Mouse (Mus musculus) midbrain, postnatal 0 days (tissue): ENCODE results near the gene Hsd3b5. TPM values are rescaled to one million over a fixed set of nuclear protein-coding genes. Genes with fewer than 3 reads are reported as not detected.
"Not testable (repeated sequence)": the region's sequence is repeated elsewhere in the genome, so short reads cannot be mapped to it uniquely, and the experiment has no call there.

Experiments
- ATAC-seq: fragments of 200-750 bp; cut with Nextera tagmentation; 2 replicates; pipeline ENCODE4 v1.8.0; 2017; ENCODE audit warnings: moderate number of reproducible peaks, mild to moderate bottlenecking, moderate TSS enrichment, moderate library complexity; ENCODE audit not compliant: low FRiP score
- DNase-seq: peaks from one replicate; pipeline ENCODE4 v3.0.0-alpha.2; 2015; ENCODE audit warnings: low spot score
- H3K27ac ChIP-seq: fragments of 300-500 bp; sonication (generic); 2 replicates; pipeline ENCODE4 v1.5.1; 2014; ENCODE audit warnings: low read depth, mild to moderate bottlenecking, low read length, mixed read lengths
- H3K27me3 ChIP-seq: fragments of 300-500 bp; sonication (generic); 2 replicates; pipeline ENCODE4 v1.6.1; 2014; ENCODE audit warnings: low read length, control low read depth, mixed read lengths; ENCODE audit not compliant: insufficient read depth
- H3K36me3 ChIP-seq: fragments of 300-500 bp; sonication (generic); 2 replicates; pipeline ENCODE4 v1.6.1; 2014; ENCODE audit warnings: low read length, control low read depth, mixed read lengths; ENCODE audit not compliant: insufficient read depth
- H3K4me1 ChIP-seq: fragments of 300-500 bp; sonication (generic); 2 replicates; pipeline ENCODE4 v1.6.1; 2014; ENCODE audit warnings: mild to moderate bottlenecking, control low read depth, antibody characterized with exemption, low read length, mixed read lengths; ENCODE audit not compliant: insufficient read depth
- H3K4me2 ChIP-seq: fragments of 300-500 bp; sonication (generic); 2 replicates; pipeline ENCODE4 v1.6.1; 2014; ENCODE audit warnings: low read depth, mild to moderate bottlenecking, low read length, mixed read lengths; ENCODE audit not compliant: poor library complexity, severe bottlenecking
- H3K4me3 ChIP-seq: fragments of 300-500 bp; sonication (generic); 2 replicates; pipeline ENCODE4 v1.5.1; 2014; ENCODE audit warnings: low read depth, mild to moderate bottlenecking, low read length, moderate library complexity
- H3K9ac ChIP-seq: fragments of 300-500 bp; sonication (generic); replicated peaks from 2 replicates; pipeline ENCODE4 v1.6.1; 2014; ENCODE audit warnings: mild to moderate bottlenecking, low read length, moderate library complexity, mixed read lengths; ENCODE audit not compliant: poor library complexity, severe bottlenecking
- H3K9me3 ChIP-seq: fragments of 300-500 bp; sonication (generic); 2 replicates; pipeline ENCODE4 v1.6.1; 2016; ENCODE audit warnings: low read length, control low read depth
- CTCF ChIP-seq: IDR thresholded peaks from 2 replicates; pipeline ENCODE4 v1.5.1; 2016; ENCODE audit warnings: antibody characterized with exemption, mild to moderate bottlenecking
- WGBS: fragments of 180-500 bp; shearing (Covaris S2); extraction: QIAGEN DNeasy Blood & Tissue Kit; methylation state at CpG from one replicate; pipeline ENCODE4 v1.1.7; 2014; 5-methylcytosine and 5-hydroxymethylcytosine counted together
- polyA plus RNA-seq: library from polyadenylated mRNA; unstranded; fragments of >200 nt; fragmentation: Nextera tagmentation; extraction: Ambion mirVana; gene quantifications from 2 replicates; pipeline ENCODE4 v1.2.1, GENCODE M21; 2015
- total RNA-seq: library from RNA; depleted of rRNA; stranded (reverse); fragments of >200 nt; gene quantifications from 2 replicates; pipeline ENCODE4 v1.2.3, GENCODE M21; 2014; rRNA removed

Gene Hsd3b5
- total and polyA plus RNA-seq, 2 experiments from 2014 or later, result not detected

DNA sequence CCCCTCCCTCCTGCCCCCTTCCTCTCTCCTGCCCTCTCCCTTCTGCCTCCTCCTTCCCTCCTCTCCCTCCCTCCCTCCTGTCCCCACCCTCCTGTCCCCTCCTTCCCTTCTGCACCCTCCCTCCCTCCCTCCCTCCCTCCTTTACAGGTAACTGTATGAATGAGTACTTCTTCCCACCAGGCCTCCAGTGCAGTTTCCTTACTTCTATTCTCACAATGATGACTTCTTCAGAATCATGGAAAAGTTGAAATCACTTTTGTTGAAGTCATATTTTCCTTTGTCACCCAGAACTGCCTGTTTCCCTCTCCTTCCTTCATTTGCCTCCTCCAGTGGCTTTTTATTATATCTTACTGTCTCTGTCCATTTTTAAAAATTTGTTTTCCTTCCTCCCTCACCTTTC is 16.1 kb downstream of the Hsd3b5 start:
- no peaks in the 10 kb centered on the region for H3K9me3 ChIP-seq
- no peak overlapping the region for H3K4me3 ChIP-seq
- ATAC-seq (no peak), DNase-seq (no peak)
- no peaks in the 10 kb centered on the region for H3K27me3 ChIP-seq
- no peak overlapping the region for H3K9ac ChIP-seq
- no peak overlapping the region for H3K27ac ChIP-seq
- TF ChIP-seq CTCF, result no peak
- H3K4me2 ChIP-seq, result no peak overlapping the region
- no peaks in the 10 kb centered on the region for H3K4me1 ChIP-seq
- no peaks in the 10 kb centered on the region for H3K36me3 ChIP-seq

DNA sequence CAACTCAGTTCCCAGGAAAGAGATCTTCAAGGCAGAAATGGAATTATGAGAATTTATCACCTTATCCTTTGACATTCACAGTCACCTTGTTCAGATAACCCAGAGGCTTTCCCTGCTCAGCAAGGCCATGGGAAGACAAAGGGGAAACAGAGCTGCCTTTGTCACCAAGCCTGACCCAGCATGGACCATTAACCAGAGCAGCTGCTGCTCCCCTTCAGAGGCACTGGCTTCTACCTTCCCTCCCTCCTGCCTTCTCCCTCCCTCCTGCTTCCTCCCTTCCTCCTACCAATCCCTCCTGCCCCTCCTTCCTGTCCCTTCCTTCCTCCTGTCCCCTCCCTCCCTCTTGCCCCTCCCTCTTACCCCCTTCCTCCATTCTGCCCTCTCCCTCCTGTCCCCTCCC is 16.5 kb downstream of the Hsd3b5 start:
- not testable (repeated sequence) for H3K27ac ChIP-seq, H3K27me3 ChIP-seq, H3K9ac ChIP-seq, H3K36me3 ChIP-seq, H3K9me3 ChIP-seq, H3K4me2 ChIP-seq, DNase-seq, H3K4me3 ChIP-seq, H3K4me1 ChIP-seq, ATAC-seq

DNA sequence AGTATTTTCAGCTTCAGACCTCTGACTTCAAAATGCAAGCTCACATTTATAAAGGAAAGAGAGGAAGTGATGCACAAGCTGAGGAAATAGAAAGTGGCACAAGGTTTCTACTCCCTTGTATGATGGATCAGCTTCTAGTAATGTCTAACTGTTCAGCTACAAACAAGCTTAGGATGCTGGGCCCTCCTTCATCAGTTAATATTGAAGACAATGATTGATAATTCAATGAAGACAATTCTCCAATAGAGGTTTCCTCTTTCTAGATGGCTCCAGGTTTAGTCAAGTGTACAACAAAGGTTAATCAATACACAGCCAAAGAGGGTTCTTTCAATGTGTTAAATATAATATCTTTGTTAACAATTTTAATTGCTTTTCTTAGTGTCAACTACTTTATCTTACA is 41.3 kb downstream of the Hsd3b5 start, which contains the start of gene Gm10681:
Gene Gm10681 (minus strand): TSS at position 101 of the 400 bp plus-strand sequence.
- no peaks in the 10 kb centered on the region for H3K9me3 ChIP-seq
- ATAC-seq, result no peak

DNA sequence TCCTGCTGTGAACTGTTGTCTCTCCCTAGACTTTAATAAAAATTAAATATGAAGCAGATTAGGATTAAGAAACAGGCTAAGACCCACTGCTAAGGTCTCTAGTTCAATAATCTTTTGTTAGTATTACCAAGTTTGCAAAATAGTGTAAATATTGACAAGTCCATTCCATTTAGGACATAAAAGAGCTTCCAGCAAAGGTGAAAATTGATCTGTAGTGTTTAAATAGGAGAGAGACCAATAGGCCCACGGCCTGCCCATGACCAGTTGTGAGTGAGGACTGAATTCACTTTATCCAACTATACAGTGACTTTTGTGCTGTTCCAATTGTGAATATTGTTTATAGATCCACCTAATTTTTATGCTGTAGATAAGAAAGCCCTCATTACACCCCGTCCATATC is 42.3 kb downstream of the Hsd3b5 start:
- no peaks in the 10 kb centered on the region for H3K36me3 ChIP-seq
- no peaks in the 10 kb centered on the region for H3K4me1 ChIP-seq
- TF ChIP-seq CTCF, result no peak
- DNase-seq (no peak), ATAC-seq (no peak)
- no peak overlapping the region for H3K9ac ChIP-seq
- H3K27ac ChIP-seq, result no peak overlapping the region
- no peaks in the 10 kb centered on the region for H3K9me3 ChIP-seq
- WGBS, result 89% methylated on average over 2 of the region's 2 CpGs
- H3K4me2 ChIP-seq, result no peak overlapping the region
- H3K4me3 ChIP-seq, result no peak overlapping the region
- H3K27me3 ChIP-seq, result no peaks in the 10 kb centered on the region

More for the DNA sequence above, 41.3 kb downstream of the Hsd3b5 start, which contains the start of gene Gm10681:
- no peaks in the 10 kb centered on the region for H3K4me1 ChIP-seq
- TF ChIP-seq CTCF, result no peak
- H3K4me2 ChIP-seq, result no peak within 1 kb of the TSS
- H3K4me3 ChIP-seq, result no peak within 1 kb of the TSS
- DNase-seq, result no peak
- no peaks in the 10 kb centered on the region for H3K27me3 ChIP-seq
- no peaks in the 10 kb centered on the region for H3K36me3 ChIP-seq
- no peak within 1 kb of the TSS for H3K27ac ChIP-seq
- H3K9ac ChIP-seq, result no peak within 1 kb of the TSS

DNA sequence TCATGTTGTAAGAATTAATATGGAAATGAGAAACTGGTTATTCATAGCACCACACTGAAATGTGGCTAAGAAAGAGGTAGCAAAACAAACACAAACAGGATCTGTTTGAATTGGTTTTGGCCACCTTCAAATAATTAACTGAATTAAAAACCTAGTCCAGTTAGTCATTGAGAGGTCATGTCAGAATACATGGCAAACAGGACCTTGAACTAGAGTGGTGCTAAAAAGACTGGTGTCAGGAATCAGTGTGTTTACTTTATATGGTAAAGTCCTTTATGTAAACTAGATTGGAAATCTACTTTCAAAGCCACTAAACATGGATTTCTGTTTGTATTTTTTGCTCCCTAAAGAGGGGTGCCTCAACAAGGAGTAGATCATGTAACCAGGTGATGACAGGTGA is 47.4 kb downstream of the Hsd3b5 start:
- H3K9ac ChIP-seq, H3K27ac ChIP-seq, H3K4me1 ChIP-seq, ATAC-seq, H3K4me3 ChIP-seq, DNase-seq, H3K27me3 ChIP-seq, H3K9me3 ChIP-seq, H3K4me2 ChIP-seq, H3K36me3 ChIP-seq: not testable (repeated sequence)

DNA sequence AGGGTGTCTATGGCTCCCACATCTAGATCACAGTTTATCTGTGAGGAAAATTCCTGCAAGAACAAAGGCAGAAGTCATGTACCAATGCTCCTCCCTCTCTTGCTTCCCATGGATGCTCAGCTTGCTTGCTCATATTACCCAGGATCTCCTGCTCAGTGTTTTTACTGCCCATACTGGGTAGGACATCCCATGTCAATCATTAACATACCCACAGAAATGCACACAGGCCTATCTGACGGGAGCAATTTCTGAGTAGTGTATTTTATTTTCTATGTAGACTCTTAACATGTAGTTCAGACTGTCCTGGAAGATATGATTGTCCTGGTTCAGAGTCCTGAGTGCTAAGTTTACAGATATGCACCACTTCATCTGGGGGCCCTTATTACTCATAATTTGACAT is 47.9 kb downstream of the Hsd3b5 start:
- H3K4me3 ChIP-seq, H3K9ac ChIP-seq, DNase-seq, H3K27me3 ChIP-seq, H3K9me3 ChIP-seq, H3K4me1 ChIP-seq, H3K36me3 ChIP-seq, H3K27ac ChIP-seq, ATAC-seq, H3K4me2 ChIP-seq: not testable (repeated sequence)
- WGBS, result no CpG with 5 or more reads among the region's 1 CpGs

DNA sequence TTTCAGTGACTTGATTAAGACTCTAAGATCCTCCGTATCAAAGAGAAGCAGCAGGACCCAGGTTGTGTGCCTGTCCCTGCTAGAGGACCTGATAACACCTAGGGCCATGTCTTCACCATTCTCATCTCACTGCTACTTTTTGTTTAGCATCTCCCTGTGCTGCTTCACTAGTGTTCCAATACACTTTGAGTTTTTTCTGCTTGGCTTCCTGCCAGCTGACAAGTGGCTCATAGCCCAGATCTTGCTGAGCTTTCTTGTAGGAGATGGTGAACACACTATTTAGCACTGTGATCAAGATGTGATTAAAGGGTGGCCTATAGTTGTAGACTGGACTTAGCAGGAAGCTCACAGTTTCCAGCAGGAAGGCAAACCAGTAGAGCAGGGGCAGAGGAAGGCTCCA is 49.0 kb downstream of the Hsd3b5 start:
- H3K4me2 ChIP-seq, H3K27ac ChIP-seq, H3K4me3 ChIP-seq, H3K36me3 ChIP-seq, H3K9ac ChIP-seq, H3K4me1 ChIP-seq, ATAC-seq, H3K9me3 ChIP-seq, H3K27me3 ChIP-seq: not testable (repeated sequence)
- peak; percentile 69 for DNase-seq
- 80% methylated on average over 1 of the region's 1 CpGs for WGBS

Other genes with a start within 250 kb of the Hsd3b5 start
- gene Zfp697, start 247.8 kb downstream of the Hsd3b5 start, total RNA-seq, result 39.5 and 45.9 TPM in 2 replicates
- gene Zfp697, start 247.8 kb downstream of the Hsd3b5 start, polyA plus RNA-seq, result 18.1 and 18.7 TPM in 2 replicates
- not detected in 2 replicates for gene Gm4450, start 173.1 kb downstream of the Hsd3b5 start, total RNA-seq
- not detected in 2 replicates for gene Gm4450, start 173.1 kb downstream of the Hsd3b5 start, polyA plus RNA-seq
- gene Hsd3b4, start 119.7 kb downstream of the Hsd3b5 start, total RNA-seq, result not detected in 2 replicates
- not detected in 2 replicates for gene Hsd3b4, start 119.7 kb downstream of the Hsd3b5 start, polyA plus RNA-seq
- not detected in 2 replicates for gene Gm10681, start 41.4 kb downstream of the Hsd3b5 start, total RNA-seq
- gene Gm10681, start 41.4 kb downstream of the Hsd3b5 start, polyA plus RNA-seq, result not detected in 2 replicates
- gene Hsd3b2, start 94.3 kb upstream of the Hsd3b5 start, total RNA-seq, result not detected in 2 replicates
- gene Hsd3b2, start 94.3 kb upstream of the Hsd3b5 start, polyA plus RNA-seq, result not detected in 2 replicates
- not detected in 2 replicates for gene Hsd3b3, start 132.9 kb upstream of the Hsd3b5 start, total RNA-seq
- 0.11 and 0.21 TPM in 2 replicates for gene Hsd3b3, start 132.9 kb upstream of the Hsd3b5 start, polyA plus RNA-seq
- gene Hsd3b6, start 184.2 kb upstream of the Hsd3b5 start, total RNA-seq, result not detected in 2 replicates
- 0.30 TPM in 1 of 2 replicates, not detected in the other for gene Hsd3b6, start 184.2 kb upstream of the Hsd3b5 start, polyA plus RNA-seq
- gene Hsd3b1, start 229.5 kb upstream of the Hsd3b5 start, total RNA-seq, result not detected in 2 replicates
- 0.15 TPM in 1 of 2 replicates, not detected in the other for gene Hsd3b1, start 229.5 kb upstream of the Hsd3b5 start, polyA plus RNA-seq